Mouse (Mus musculus): ENCODE measurements at regions not wholly inside any gene's neighbourhood (a gene's known extent, or its start where the extent isn't known, plus 50 kb on each side); places are given as distances from the start of the nearest gene placed in this dataset.
"Not testable (repeated sequence)": the region's sequence is repeated elsewhere in the genome, so short reads cannot be mapped to it uniquely, and the experiment has no call there.

- DNase-seq, result no peak
Measured at GRCm38 (mm10) chr2:63706643-63707042, 391.2 kb downstream of the Fign start.

- DNase-seq, result no peak
Measured at GRCm38 (mm10) chr2:63706183-63706582, 391.7 kb downstream of the Fign start.

GRCm38 (mm10) chr2:63702333-63703096 is 395.3 kb downstream of the Fign start:
- peak; percentile 40 for DNase-seq

- peak; percentile 1 for DNase-seq
Measured at GRCm38 (mm10) chr2:63701861-63702260, 396.0 kb downstream of the Fign start.

GRCm38 (mm10) chr2:63700255-63700654 is 397.6 kb downstream of the Fign start:
- no peak for DNase-seq

GRCm38 (mm10) chr2:63669700-63670099 is 428.1 kb downstream of the Fign start:
- DNase-seq, result no peak

- DNase-seq, result no peak
Measured at GRCm38 (mm10) chr2:63668784-63669183, 429.1 kb downstream of the Fign start.

GRCm38 (mm10) chr2:63659947-63660346 is 437.9 kb downstream of the Fign start:
- DNase-seq, result not testable (repeated sequence)
